Mouse (Mus musculus) urinary bladder, adult 2 months (tissue): ENCODE measurements around the gene Tmem170b. TPM values are rescaled to one million over a fixed set of nuclear protein-coding genes. Genes with fewer than 3 reads are reported as not detected.

Source experiments
- DNase-seq: peaks from one replicate; pipeline ENCODE4 v3.0.0; 2022; ENCODE audit warnings: low spot score
- polyA plus RNA-seq: library from polyadenylated mRNA; depleted of rRNA; stranded (reverse); fragments of >200 nt; gene quantifications from 2 replicates; pipeline ENCODE4 v1.2.3, GENCODE M21; 2012; rRNA removed

Tmem170b gene
- polyA plus RNA-seq: 4.0 and 5.3 TPM in 2 replicates

GRCm38 (mm10) chr13:41605099-41606010 is at the start of gene Tmem170b:
Gene Tmem170b (plus strand): TSS chr13:41605907.
- DNase-seq: peak; percentile 97

GRCm38 (mm10) chr13:41561024-41561423 is 44.7 kb upstream of the Tmem170b start:
- DNase-seq: no peak

GRCm38 (mm10) chr13:41568421-41568820 is 37.3 kb upstream of the Tmem170b start:
- no peak for DNase-seq

GRCm38 (mm10) chr13:41568926-41569325 is 36.8 kb upstream of the Tmem170b start:
- DNase-seq: no peak

- DNase-seq: no peak
Measured at GRCm38 (mm10) chr13:41569776-41570175, 35.9 kb upstream of the Tmem170b start.

- DNase-seq: no peak
Measured at GRCm38 (mm10) chr13:41571368-41572350, 34.0 kb upstream of the Tmem170b start.

GRCm38 (mm10) chr13:41572351-41572735 is 33.4 kb upstream of the Tmem170b start:
- DNase-seq: no peak

- DNase-seq: no peak
Measured at GRCm38 (mm10) chr13:41573126-41573846, 32.4 kb upstream of the Tmem170b start.

- DNase-seq: no peak
Measured at GRCm38 (mm10) chr13:41581058-41581457, 24.6 kb upstream of the Tmem170b start.

- no peak for DNase-seq
Measured at GRCm38 (mm10) chr13:41583666-41584357, 21.9 kb upstream of the Tmem170b start.

- DNase-seq: no peak
Measured at GRCm38 (mm10) chr13:41584358-41584680, 21.4 kb upstream of the Tmem170b start.

GRCm38 (mm10) chr13:41584896-41585295 is 20.8 kb upstream of the Tmem170b start:
- DNase-seq: no peak

- no peak for DNase-seq
Measured at GRCm38 (mm10) chr13:41596678-41597077, 9.0 kb upstream of the Tmem170b start.

- no peak for DNase-seq
Measured at GRCm38 (mm10) chr13:41599977-41600376, 5.7 kb upstream of the Tmem170b start.

- no peak for DNase-seq
Measured at GRCm38 (mm10) chr13:41601056-41601455, 4.7 kb upstream of the Tmem170b start.

- no peak for DNase-seq
Measured at GRCm38 (mm10) chr13:41603921-41604466, 1.7 kb upstream of the Tmem170b start.

GRCm38 (mm10) chr13:41606081-41607000 is 634 bp downstream of the Tmem170b start:
- peak; percentile 61 for DNase-seq

GRCm38 (mm10) chr13:41607589-41607988 is 1.9 kb downstream of the Tmem170b start:
- DNase-seq: no peak

- no peak for DNase-seq
Measured at GRCm38 (mm10) chr13:41608559-41608958, 2.9 kb downstream of the Tmem170b start.

GRCm38 (mm10) chr13:41611046-41611445 is 5.3 kb downstream of the Tmem170b start:
- no peak for DNase-seq
